Mouse (Mus musculus): Measurements from ENCODE around the gene Agap1.

DNA sequence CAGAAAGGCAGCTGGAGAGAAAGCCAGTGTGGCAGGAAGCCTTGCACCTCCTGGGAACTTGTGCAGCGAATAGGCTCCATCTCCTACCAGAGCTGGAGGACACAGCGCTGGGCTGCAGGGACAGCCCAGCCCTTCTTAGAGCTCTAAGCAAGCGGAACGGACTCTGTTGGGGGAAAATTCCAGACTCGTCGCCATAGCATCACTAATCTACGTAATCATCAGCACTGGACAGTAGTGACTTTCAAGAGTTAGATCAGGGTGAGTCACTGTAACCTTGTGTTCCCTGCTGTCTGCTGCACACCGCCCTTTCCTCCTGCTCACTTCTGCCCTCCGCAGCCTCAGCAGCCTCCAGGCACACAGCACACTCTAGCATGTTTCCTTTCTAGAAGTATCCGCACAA is 234.3 kb downstream of the Agap1 start:
- TF ChIP-seq POLR2A (IDR thresholded peaks at IDR 0.05; ENCODE audit: low read depth, low read length) (no peak), CTCF (conservative IDR thresholded peaks at IDR 0.05; ENCODE audit: insufficient read depth, insufficient read length, low read depth, low read length) (no peak)

Measured in kidney, adult 2 months (tissue).